ENCODE assay signal across 17 mouse cellular contexts in genomic region chr4:131798968-131799367, GRCm38 (mm10). TPM values are rescaled to one million over a fixed set of nuclear protein-coding genes. Genes with fewer than 3 reads are reported as not detected.
DNase-seq lines count a peak whose midpoint lies in the region; ATAC-seq and TF ChIP-seq lines count a peak whose summit lies in the region.
"Had no signal": no experiment of that assay in that cellular context is flagged by ENCODE, and none has a peak within 500 bp of the region (broad histone marks: within the 10 kb centered on the region; RNA-seq: fewer than 3 reads in every experiment).

No protein-coding gene starts in this region.

- TF ChIP-seq CTCF in testis, adult 2 months (IDR thresholded peaks at IDR 0.05; ENCODE audit: control insufficient read depth, insufficient read depth, insufficient replicate concordance, low read depth, low read length), result no peak

- WGBS in liver, embryonic 12.5 days (ENCODE audit: insufficient replicate concordance), result 37% methylated on average over 3 of the region's 4 CpGs

- no peak for DNase-seq in testis, postnatal 10 days (ENCODE audit: low spot score)
- peak; percentile 15 for DNase-seq in embryo, embryonic 10.5 days (ENCODE audit: low spot score)
- DNase-seq in ovary, postnatal 14 days (ENCODE audit: low spot score), result no peak
- no peak for DNase-seq in left cerebral cortex, adult 9 months (ENCODE audit: low spot score in 2 of 2)
- no peak for DNase-seq in layer of hippocampus, adult 11-12 months (ENCODE audit: low spot score)
- DNase-seq: adrenal gland, postnatal 10 days; cerebellum, adult 11 months; forebrain, postnatal 0 days; layer of hippocampus, postnatal 36 days; left cerebral cortex, postnatal 4 days; lung, adult 2 months; lung, postnatal 4 days; right cerebral cortex, postnatal 25 days; thymus, postnatal 4 days had no signal

- H3K4me3 ChIP-seq in testis, adult 2 months (ENCODE audit: control insufficient read depth, low read depth, low read length), result peak overlapping the region; percentile 10; the same call in 1 of the 2 replicates
- H3K4me3 ChIP-seq in liver, embryonic 12.5 days, result no peak overlapping the region
- H3K4me3 ChIP-seq: midbrain, embryonic 12.5 days had no signal

- H3K27me3 ChIP-seq in testis, adult 2 months (ENCODE audit: control insufficient read depth, insufficient read depth, low read length), result no peaks in the 10 kb centered on the region
- H3K27me3 ChIP-seq in liver, embryonic 12.5 days (replicated peaks), result peaks cover 7% of the 10 kb centered on the region
- H3K27me3 ChIP-seq: midbrain, embryonic 12.5 days had no signal

- no peak for TF ChIP-seq POLR2A in testis, adult 2 months (IDR thresholded peaks at IDR 0.05; ENCODE audit: control insufficient read depth, low read depth, low read length)

- H3K4me1 ChIP-seq in testis, adult 2 months (ENCODE audit: control insufficient read depth, insufficient read depth, low read length), result peaks cover 6% of the 10 kb centered on the region
- peaks cover 17% of the 10 kb centered on the region for H3K4me1 ChIP-seq in liver, embryonic 12.5 days

- ATAC-seq in liver, embryonic 12.5 days, result peak; percentile 53; the same call in 1 of the 2 replicates
- ATAC-seq: forebrain, postnatal 0 days had no signal

- H3K36me3 ChIP-seq in testis, adult 2 months (ENCODE audit: control insufficient read depth, insufficient read depth, low read length), result no peaks in the 10 kb centered on the region
- H3K36me3 ChIP-seq in liver, embryonic 12.5 days, result no peaks in the 10 kb centered on the region
- H3K36me3 ChIP-seq: midbrain, embryonic 12.5 days had no signal

- no peak overlapping the region for H3K9ac ChIP-seq in liver, embryonic 12.5 days
- H3K9ac ChIP-seq: forebrain, postnatal 0 days; midbrain, embryonic 12.5 days had no signal

- no peak overlapping the region for H3K27ac ChIP-seq in testis, adult 2 months (ENCODE audit: control insufficient read depth, insufficient read depth, low read depth, low read length)
- no peak overlapping the region for H3K27ac ChIP-seq in liver, embryonic 12.5 days
- H3K27ac ChIP-seq: midbrain, embryonic 12.5 days had no signal

- H3K4me2 ChIP-seq in liver, embryonic 12.5 days, result no peak overlapping the region
- H3K4me2 ChIP-seq: midbrain, embryonic 12.5 days had no signal

- H3K9me3 ChIP-seq in liver, embryonic 12.5 days (replicated peaks), result no peaks in the 10 kb centered on the region
- H3K9me3 ChIP-seq: midbrain, embryonic 12.5 days had no signal

RNA-seq across cellular contexts. Expression of gene Ptpru, which starts 39.1 kb away (rescaled TPM):
- 2.5 and 3.1 TPM in 2 replicates for polyA plus RNA-seq in testis, adult 2 months (2012; rRNA removed)
- polyA plus RNA-seq in liver, embryonic 12.5 days (2016; fragmentation: Nextera tagmentation; extraction: Ambion mirVana), result 2.7 and 2.8 TPM in 2 replicates

RNA-seq across cellular contexts. Expression of gene Mecr, which starts 44.3 kb away (rescaled TPM):
- 17.2 and 19.3 TPM in 2 replicates for polyA plus RNA-seq in testis, adult 2 months (2012; rRNA removed)
- 44.4 and 49.4 TPM in 2 replicates for polyA plus RNA-seq in liver, embryonic 12.5 days (2016; fragmentation: Nextera tagmentation; extraction: Ambion mirVana)
